Mouse (Mus musculus) ZHBTc4 (cell line): ENCODE results near the gene Zfp784.
"Not testable (repeated sequence)": the region's sequence is repeated elsewhere in the genome, so short reads cannot be mapped to it uniquely, and the experiment has no call there.

Experiments
- DNase-seq: peaks from one replicate; pipeline ENCODE4 v3.0.0-alpha.2; 2011; ENCODE audit warnings: low read depth, low spot score

Gene Zfp784

GRCm38 (mm10) chr7:5038109-5038732 is at the start of gene Zfp784:
Zfp784 (minus strand) TSS chr7:5038446.
- DNase-seq = peak; percentile 96

- no peak for DNase-seq
Observed at GRCm38 (mm10) chr7:5087886-5088285, 49.6 kb upstream of the Zfp784 start.

GRCm38 (mm10) chr7:5086921-5087440 is 48.7 kb upstream of the Zfp784 start:
- DNase-seq = no peak

- DNase-seq = no peak
Observed at GRCm38 (mm10) chr7:5085512-5085911, 47.3 kb upstream of the Zfp784 start.

- no peak for DNase-seq
Observed at GRCm38 (mm10) chr7:5083325-5084105, 45.3 kb upstream of the Zfp784 start.

GRCm38 (mm10) chr7:5081939-5082338 is 43.7 kb upstream of the Zfp784 start:
- DNase-seq = no peak

GRCm38 (mm10) chr7:5081241-5081640 is 43.0 kb upstream of the Zfp784 start:
- no peak for DNase-seq

GRCm38 (mm10) chr7:5080815-5081214 is 42.6 kb upstream of the Zfp784 start:
- DNase-seq = no peak

GRCm38 (mm10) chr7:5080010-5080751 is 41.9 kb upstream of the Zfp784 start, which contains the start of gene Epn1:
Epn1 (plus strand) TSS chr7:5080235.
- DNase-seq = peak; percentile 98

- DNase-seq = not testable (repeated sequence)
Observed at GRCm38 (mm10) chr7:5079365-5080009, 41.2 kb upstream of the Zfp784 start.

GRCm38 (mm10) chr7:5076931-5077330 is 38.7 kb upstream of the Zfp784 start:
- no peak for DNase-seq

GRCm38 (mm10) chr7:5074984-5075383 is 36.7 kb upstream of the Zfp784 start:
- DNase-seq = no peak

- DNase-seq = no peak
Observed at GRCm38 (mm10) chr7:5073586-5073985, 35.3 kb upstream of the Zfp784 start.

GRCm38 (mm10) chr7:5064886-5065285 is 26.6 kb upstream of the Zfp784 start:
- no peak for DNase-seq

- peak; percentile 92 for DNase-seq
Observed at GRCm38 (mm10) chr7:5062360-5063001, 24.2 kb upstream of the Zfp784 start.

- DNase-seq = peak; percentile 95
Observed at GRCm38 (mm10) chr7:5061774-5062359, 23.6 kb upstream of the Zfp784 start, which contains the start of gene U2af2. U2af2 (plus strand) TSS chr7:5062143.

- peak; percentile 98 for DNase-seq
Observed at GRCm38 (mm10) chr7:5060944-5061773, 22.9 kb upstream of the Zfp784 start.

- peak; percentile 91 for DNase-seq
Observed at GRCm38 (mm10) chr7:5060239-5060731, 22.0 kb upstream of the Zfp784 start.

- DNase-seq = no peak
Observed at GRCm38 (mm10) chr7:5059421-5059820, 21.2 kb upstream of the Zfp784 start.
